Mouse (Mus musculus): ENCODE measurements around the gene Adam33. TPM values are rescaled to one million over a fixed set of nuclear protein-coding genes. Genes with fewer than 3 reads are reported as not detected.
"Not testable (repeated sequence)": the region's sequence is repeated elsewhere in the genome, so short reads cannot be mapped to it uniquely, and the experiment has no call there.

Gene Adam33
- polyA plus RNA-seq, 1 experiment from 2014 or later, result 4.9 TPM

- peaks cover 49% of the 10 kb centered on the region for H3K27me3 ChIP-seq
- peaks cover 29% of the 10 kb centered on the region for H3K4me1 ChIP-seq
These were observed 24.9 kb downstream of the Adam33 start for GRCm38 (mm10) chr2:131038675-131039074.

GRCm38 (mm10) chr2:131038197-131038596, 25.4 kb downstream of the Adam33 start:
- Histone ChIP-seq H3K9ac (no peak overlapping the region), H3K4me1 (peaks cover 29% of the 10 kb centered on the region), H3K9me3 (replicated peaks) (no peaks in the 10 kb centered on the region), H3K4me2 (no peak overlapping the region), H3K36me3 (no peaks in the 10 kb centered on the region; the same call in 1 of the 2 replicates), H3K4me3 (replicated peaks) (no peak overlapping the region), H3K27ac (no peak overlapping the region), H3K27me3 (peaks cover 49% of the 10 kb centered on the region)
- no peak for ATAC-seq (replicated peaks; ENCODE audit: low FRiP score)
- 86% methylated on average over 6 of the region's 6 CpGs for WGBS

More at GRCm38 (mm10) chr2:131038675-131039074, 24.9 kb downstream of the Adam33 start:
- ATAC-seq (replicated peaks; ENCODE audit: low FRiP score), result no peak
- 72% methylated on average over 5 of the region's 5 CpGs for whole genome bisulfite sequencing
- no peak overlapping the region for H3K9ac ChIP-seq
- H3K27ac ChIP-seq, result no peak overlapping the region
- H3K9me3 ChIP-seq (replicated peaks), result no peaks in the 10 kb centered on the region
- H3K36me3 ChIP-seq, result no peaks in the 10 kb centered on the region; the same call in 1 of the 2 replicates
- no peak overlapping the region for H3K4me2 ChIP-seq
- H3K4me3 ChIP-seq (replicated peaks), result no peak overlapping the region

GRCm38 (mm10) chr2:131037226-131037990, 26.2 kb downstream of the Adam33 start:
- Histone ChIP-seq H3K9me3 (replicated peaks) (no peaks in the 10 kb centered on the region), H3K4me1 (peaks cover 29% of the 10 kb centered on the region), H3K4me2 (no peak overlapping the region), H3K4me3 (replicated peaks) (no peak overlapping the region), H3K36me3 (no peaks in the 10 kb centered on the region; the same call in 1 of the 2 replicates), H3K9ac (no peak overlapping the region), H3K27me3 (peaks cover 41% of the 10 kb centered on the region), H3K27ac (no peak overlapping the region)
- 41% methylated on average over 17 of the region's 17 CpGs for WGBS
- ATAC-seq (replicated peaks; ENCODE audit: low FRiP score), result no peak

- peaks cover 26% of the 10 kb centered on the region for H3K4me1 ChIP-seq
- H3K27ac ChIP-seq, result no peak overlapping the region
- no peak overlapping the region for H3K4me2 ChIP-seq
- ATAC-seq (replicated peaks; ENCODE audit: low FRiP score), result no peak
- H3K4me3 ChIP-seq (replicated peaks), result no peak overlapping the region
- no peak overlapping the region for H3K9ac ChIP-seq
- peaks cover 34% of the 10 kb centered on the region for H3K27me3 ChIP-seq
- no peaks in the 10 kb centered on the region for H3K9me3 ChIP-seq (replicated peaks)
- H3K36me3 ChIP-seq, result no peaks in the 10 kb centered on the region; the same call in 1 of the 2 replicates
These were observed 26.9 kb downstream of the Adam33 start for GRCm38 (mm10) chr2:131036757-131037156.

GRCm38 (mm10) chr2:131036343-131036742, 27.3 kb downstream of the Adam33 start:
- Histone ChIP-seq H3K27me3 (peaks cover 30% of the 10 kb centered on the region), H3K27ac (no peak overlapping the region), H3K9me3 (replicated peaks) (no peaks in the 10 kb centered on the region), H3K4me2 (no peak overlapping the region), H3K36me3 (no peaks in the 10 kb centered on the region; the same call in 1 of the 2 replicates), H3K4me3 (replicated peaks) (no peak overlapping the region), H3K4me1 (peaks cover 22% of the 10 kb centered on the region), H3K9ac (no peak overlapping the region)
- WGBS, result 87% methylated on average over 2 of the region's 2 CpGs
- no peak for ATAC-seq (replicated peaks; ENCODE audit: low FRiP score)

- not testable (repeated sequence) for H3K4me3 ChIP-seq (replicated peaks); H3K27ac ChIP-seq; ATAC-seq (replicated peaks; ENCODE audit: low FRiP score); H3K4me2 ChIP-seq; H3K9ac ChIP-seq; H3K4me1 ChIP-seq; H3K27me3 ChIP-seq; H3K9me3 ChIP-seq (replicated peaks)
- WGBS, result 61% methylated on average over 1 of the region's 1 CpGs
- H3K36me3 ChIP-seq, result peaks cover 18% of the 10 kb centered on the region
These were observed 32.2 kb downstream of the Adam33 start for GRCm38 (mm10) chr2:131031406-131031805.

- Histone ChIP-seq H3K27ac (no peak overlapping the region), H3K4me3 (replicated peaks) (no peak overlapping the region), H3K36me3 (peaks cover 22% of the 10 kb centered on the region), H3K9me3 (replicated peaks) (no peaks in the 10 kb centered on the region), H3K27me3 (no peaks in the 10 kb centered on the region), H3K4me2 (no peak overlapping the region), H3K4me1 (peaks cover 3% of the 10 kb centered on the region; the same call in 1 of the 2 replicates), H3K9ac (no peak overlapping the region)
- ATAC-seq (replicated peaks; ENCODE audit: low FRiP score), result no peak
- 91% methylated on average over 1 of the region's 1 CpGs for WGBS
These were observed 32.6 kb downstream of the Adam33 start for GRCm38 (mm10) chr2:131030998-131031397.

GRCm38 (mm10) chr2:131030561-131030960, 33.1 kb downstream of the Adam33 start:
- Histone ChIP-seq H3K27me3 (no peaks in the 10 kb centered on the region), H3K4me1 (peaks cover 3% of the 10 kb centered on the region; the same call in 1 of the 2 replicates), H3K4me2 (no peak overlapping the region), H3K4me3 (replicated peaks) (no peak overlapping the region), H3K27ac (no peak overlapping the region), H3K9ac (no peak overlapping the region), H3K9me3 (replicated peaks) (no peaks in the 10 kb centered on the region), H3K36me3 (peaks cover 26% of the 10 kb centered on the region)
- ATAC-seq (replicated peaks; ENCODE audit: low FRiP score), result no peak
- WGBS, result 93% methylated on average over 2 of the region's 2 CpGs

- no peak overlapping the region for H3K4me3 ChIP-seq (replicated peaks)
- H3K4me2 ChIP-seq, result no peak overlapping the region
- WGBS, result 68% methylated on average over 9 of the region's 9 CpGs
- no peak overlapping the region for H3K27ac ChIP-seq
- H3K36me3 ChIP-seq, result peaks cover 36% of the 10 kb centered on the region
- 0 out of 2 replicates have a peak, but pooled peaks have one; percentile 29 for ATAC-seq (replicated peaks; ENCODE audit: low FRiP score)
- peaks cover 3% of the 10 kb centered on the region; the same call in 1 of the 2 replicates for H3K4me1 ChIP-seq
- no peaks in the 10 kb centered on the region for H3K9me3 ChIP-seq (replicated peaks)
- H3K27me3 ChIP-seq, result no peaks in the 10 kb centered on the region
- H3K9ac ChIP-seq, result no peak overlapping the region
These were observed 34.3 kb downstream of the Adam33 start for GRCm38 (mm10) chr2:131029065-131029935.

- ATAC-seq (replicated peaks; ENCODE audit: low FRiP score), result no peak
- Histone ChIP-seq H3K9ac (no peak overlapping the region), H3K36me3 (peaks cover 48% of the 10 kb centered on the region), H3K4me2 (no peak overlapping the region), H3K9me3 (replicated peaks) (no peaks in the 10 kb centered on the region), H3K4me1 (peaks cover 3% of the 10 kb centered on the region; the same call in 1 of the 2 replicates), H3K4me3 (replicated peaks) (no peak overlapping the region), H3K27ac (no peak overlapping the region), H3K27me3 (no peaks in the 10 kb centered on the region)
- WGBS, result 84% methylated on average over 3 of the region's 3 CpGs
These were observed 36.7 kb downstream of the Adam33 start for GRCm38 (mm10) chr2:131026941-131027340.

GRCm38 (mm10) chr2:131025230-131025629, 38.4 kb downstream of the Adam33 start:
- ATAC-seq (replicated peaks; ENCODE audit: low FRiP score), result no peak
- Histone ChIP-seq H3K4me1 (peaks cover 3% of the 10 kb centered on the region; the same call in 1 of the 2 replicates), H3K27me3 (no peaks in the 10 kb centered on the region), H3K4me2 (no peak overlapping the region), H3K9me3 (replicated peaks) (no peaks in the 10 kb centered on the region), H3K9ac (no peak overlapping the region), H3K4me3 (replicated peaks) (no peak overlapping the region), H3K27ac (no peak overlapping the region), H3K36me3 (peaks cover 57% of the 10 kb centered on the region)
- WGBS, result 92% methylated on average over 2 of the region's 2 CpGs

- no peak for ATAC-seq (replicated peaks; ENCODE audit: low FRiP score)
- Histone ChIP-seq H3K36me3 (peaks cover 59% of the 10 kb centered on the region), H3K27ac (no peak overlapping the region), H3K4me3 (replicated peaks) (no peak overlapping the region), H3K9me3 (replicated peaks) (no peaks in the 10 kb centered on the region), H3K4me1 (no peaks in the 10 kb centered on the region), H3K27me3 (no peaks in the 10 kb centered on the region), H3K4me2 (no peak overlapping the region), H3K9ac (no peak overlapping the region)
- WGBS, result 78% methylated on average over 1 of the region's 1 CpGs
These were observed 53.0 kb downstream of the Adam33 start for GRCm38 (mm10) chr2:131010566-131010965.
